Mouse (Mus musculus) gastrocnemius, postnatal 36 days (tissue): Measurements from ENCODE around the gene Ankrd55. TPM values are rescaled to one million over a fixed set of nuclear protein-coding genes. Genes with fewer than 3 reads are reported as not detected.
"Not testable (repeated sequence)": the region's sequence is repeated elsewhere in the genome, so short reads cannot be mapped to it uniquely, and the experiment has no call there.

ENCODE experiments used
- DNase-seq, 2 experiments: peaks; one replicate each; pipeline ENCODE4 v3.0.0; 2022
- intact Hi-C: fragments of 180-260 bp; cut with DNase I; formaldehyde crosslinking; loops from one replicate; pipeline ENCODE4 v1.15.1; 2025
- total RNA-seq, 2 experiments: library from RNA; stranded (reverse); gene quantifications; 2 replicates each; pipeline ENCODE4 v1.2.3; 2021

The Ankrd55 gene
- total RNA-seq, 2 experiments from 2014 or later: not detected

DNA sequence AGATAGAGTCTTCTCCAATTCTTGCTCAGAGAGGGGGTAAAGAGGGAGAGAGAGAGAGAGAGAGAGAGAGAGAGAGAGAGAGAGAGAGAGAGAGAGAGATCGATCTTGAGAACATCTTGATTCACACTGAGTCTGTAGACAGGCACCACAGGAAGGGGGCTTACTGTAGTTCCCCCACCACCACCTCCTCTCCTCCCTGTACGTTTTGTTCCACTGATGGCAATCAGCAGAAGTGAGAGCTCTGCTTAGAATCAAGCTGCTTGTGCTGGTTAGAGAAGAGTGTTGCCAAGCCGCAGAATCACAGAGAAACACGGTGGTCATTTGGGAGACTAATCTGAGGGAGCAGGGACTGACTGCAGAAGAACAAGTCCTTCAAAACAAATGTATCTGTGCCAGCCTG lies 1.7 kb downstream of the Ankrd55 start:
- intact Hi-C loops: no loop called here
- DNase-seq: no peak

DNA sequence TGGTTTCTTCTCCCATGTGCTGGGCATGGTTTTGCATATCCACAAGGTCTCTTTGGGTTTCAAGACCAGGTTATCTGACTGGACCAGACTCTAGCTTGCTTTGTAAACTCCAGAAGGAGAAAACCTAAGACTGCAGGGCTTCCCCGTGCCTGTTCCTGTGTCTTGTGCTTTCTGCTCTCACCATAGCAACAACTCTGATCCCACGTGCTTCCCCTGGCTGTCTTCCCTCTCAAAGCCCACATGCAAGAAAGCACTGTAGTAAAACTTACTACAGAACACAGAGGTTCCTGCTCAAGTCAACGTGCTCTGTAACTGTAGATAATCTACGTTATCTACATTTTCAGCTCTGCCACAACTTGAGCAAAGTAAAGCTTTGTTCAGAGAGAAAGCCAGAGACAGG lies 4.2 kb downstream of the Ankrd55 start:
- intact Hi-C loops: no loop called here
- no peak for DNase-seq

DNA sequence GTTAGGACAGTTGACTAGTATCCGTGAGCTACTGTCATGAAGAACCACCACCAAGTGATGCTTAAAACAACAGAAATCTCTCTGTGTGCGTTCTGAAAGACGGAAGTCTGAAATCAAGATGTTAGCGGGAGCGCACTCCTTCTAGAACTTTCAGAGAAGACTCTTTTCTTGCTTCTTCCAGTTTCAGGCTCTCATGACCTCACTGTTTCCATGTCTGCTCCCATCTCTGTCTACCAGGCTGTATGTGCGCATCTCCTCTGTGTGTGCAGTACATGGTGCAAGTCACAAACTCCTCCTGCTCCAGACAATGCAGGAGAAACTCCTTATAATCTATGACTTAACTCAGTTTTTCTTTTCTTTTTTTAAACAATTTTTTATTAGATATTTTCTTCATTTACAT lies 4.8 kb downstream of the Ankrd55 start:
- no peak for DNase-seq
- intact Hi-C loops: no loop called here

DNA sequence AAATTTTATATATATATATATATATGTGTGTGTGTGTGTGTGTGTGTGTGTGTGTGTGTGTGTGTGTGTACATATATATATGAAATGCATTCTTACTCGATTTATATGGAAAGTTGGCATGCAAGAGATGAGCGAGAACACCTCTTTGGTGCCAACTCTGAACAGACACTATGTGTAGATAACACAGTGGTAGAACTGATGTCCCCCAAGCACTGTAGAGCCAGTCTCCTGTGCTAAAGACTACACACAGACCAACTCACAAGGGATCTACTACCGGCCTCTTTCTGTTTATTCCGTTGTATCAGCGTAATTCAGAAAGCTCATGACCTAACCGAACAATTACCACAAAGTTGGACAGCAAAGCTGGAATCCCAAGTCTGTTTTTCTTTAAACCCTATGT lies 6.2 kb downstream of the Ankrd55 start:
- no peak for DNase-seq
- intact Hi-C loops: no loop called here

DNA sequence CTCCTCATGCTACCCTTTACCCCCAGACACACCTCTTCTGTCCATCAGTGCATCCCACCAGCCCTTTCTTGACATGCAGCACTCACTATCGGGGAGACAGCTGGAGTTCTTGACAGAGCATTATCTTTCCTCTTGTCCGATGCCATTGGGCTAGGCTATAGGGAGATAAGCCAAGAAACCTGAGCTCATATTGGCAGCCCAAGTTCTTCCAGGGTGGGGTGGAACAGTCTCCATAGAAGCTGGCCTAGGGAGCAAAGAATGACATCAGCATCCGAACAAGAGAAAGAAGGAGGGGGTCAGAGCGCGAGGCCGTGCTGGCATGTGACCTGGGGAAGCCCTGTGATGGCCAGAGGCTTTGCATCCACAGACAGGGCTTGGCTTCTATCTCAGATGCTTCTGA lies 9.5 kb downstream of the Ankrd55 start:
- intact Hi-C loops: no loop called here
- DNase-seq: peak; percentile 13 to 23

DNA sequence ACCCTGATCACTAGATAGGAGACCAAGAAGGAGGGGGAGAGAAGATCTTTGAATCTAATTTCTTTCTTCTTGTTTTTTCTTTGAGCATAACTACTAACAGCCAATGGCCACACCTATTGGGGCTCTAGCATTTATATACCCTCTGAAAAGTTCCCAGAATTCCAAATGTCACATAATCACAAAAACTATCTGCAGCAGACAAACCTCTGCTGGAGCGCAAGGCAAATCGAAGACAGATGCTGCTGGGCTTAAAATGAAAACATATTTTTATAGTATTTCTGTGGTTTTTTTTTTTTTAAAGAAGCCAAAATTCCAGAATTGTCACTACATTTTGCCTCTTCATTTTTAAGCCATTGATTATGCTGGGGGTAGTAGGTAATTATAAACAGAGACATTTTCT lies 15.2 kb downstream of the Ankrd55 start:
- DNase-seq: no peak
- intact Hi-C loops: no loop called here

DNA sequence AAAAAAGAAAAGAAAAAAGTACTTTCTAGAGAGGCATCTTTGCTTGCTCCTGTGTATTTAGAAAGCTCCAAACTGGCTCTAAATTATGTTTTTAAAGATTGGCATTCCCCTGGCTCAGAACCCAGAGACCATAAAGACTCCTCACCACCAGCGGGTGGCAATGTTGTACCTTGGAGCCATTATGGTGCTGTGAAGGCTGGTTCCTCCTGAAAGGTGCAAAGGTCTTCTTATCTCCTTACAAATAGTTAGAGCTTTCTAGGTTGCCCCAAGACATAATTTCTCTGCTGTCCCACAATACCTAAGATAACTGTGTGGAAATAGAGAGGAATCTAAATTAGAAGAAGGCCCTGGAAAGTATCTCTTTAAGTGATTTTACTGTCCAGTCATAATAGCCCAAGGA lies 20.4 kb downstream of the Ankrd55 start:
- intact Hi-C loops: loop anchor here (2.0 kb wide), 1 partner anchor 202 kb away; no protein-coding TSS in a partner anchor
- peak; percentile 31 to 40 for DNase-seq

DNA sequence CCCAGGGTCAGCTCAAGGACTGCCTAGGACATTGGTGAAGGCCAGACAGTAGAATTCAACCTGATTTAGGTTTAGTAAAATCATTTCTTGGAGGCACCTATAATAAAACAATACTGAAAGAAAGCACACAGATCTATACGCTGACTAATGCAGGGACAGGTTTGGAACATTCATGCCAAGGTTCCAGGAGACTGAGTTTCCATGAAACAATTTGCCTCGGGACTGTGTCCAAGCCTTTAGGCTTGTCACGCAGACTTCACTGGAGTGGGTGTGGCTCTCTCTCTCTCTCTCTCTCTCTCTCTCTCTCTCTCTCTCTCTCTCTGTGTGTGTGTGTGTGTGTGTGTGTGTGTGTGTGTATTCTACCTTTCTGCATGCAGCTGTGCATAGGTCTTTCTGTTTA lies 23.4 kb downstream of the Ankrd55 start:
- intact Hi-C loops: loop anchor here (10.0 kb wide), 1 partner anchor 343 kb away; the partner anchor contains the start of gene Ddx4
- not testable (repeated sequence) for DNase-seq

DNA sequence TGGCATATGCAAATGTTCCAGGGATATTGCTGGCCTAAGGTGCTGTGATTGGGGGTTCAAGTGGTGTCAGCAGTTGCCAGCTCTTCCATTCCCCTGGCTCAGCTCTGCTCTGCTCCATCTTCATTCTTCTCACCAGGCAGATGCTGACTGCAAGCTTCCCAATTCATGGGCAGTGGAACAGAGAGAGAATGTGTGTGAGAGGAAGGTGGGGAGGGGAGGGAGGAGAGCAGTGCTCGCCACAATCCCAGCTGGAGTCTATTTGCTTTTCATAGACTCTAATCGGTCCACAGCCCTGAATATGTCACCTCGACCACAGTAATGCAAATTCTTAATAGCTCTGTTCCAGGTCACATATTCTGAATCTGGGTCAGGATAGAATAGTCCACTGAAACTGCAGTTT lies 27.2 kb downstream of the Ankrd55 start:
- DNase-seq: no peak
- intact Hi-C loops: loop anchor here (10.0 kb wide), 1 partner anchor 339 kb away; the partner anchor contains the start of gene Ddx4

DNA sequence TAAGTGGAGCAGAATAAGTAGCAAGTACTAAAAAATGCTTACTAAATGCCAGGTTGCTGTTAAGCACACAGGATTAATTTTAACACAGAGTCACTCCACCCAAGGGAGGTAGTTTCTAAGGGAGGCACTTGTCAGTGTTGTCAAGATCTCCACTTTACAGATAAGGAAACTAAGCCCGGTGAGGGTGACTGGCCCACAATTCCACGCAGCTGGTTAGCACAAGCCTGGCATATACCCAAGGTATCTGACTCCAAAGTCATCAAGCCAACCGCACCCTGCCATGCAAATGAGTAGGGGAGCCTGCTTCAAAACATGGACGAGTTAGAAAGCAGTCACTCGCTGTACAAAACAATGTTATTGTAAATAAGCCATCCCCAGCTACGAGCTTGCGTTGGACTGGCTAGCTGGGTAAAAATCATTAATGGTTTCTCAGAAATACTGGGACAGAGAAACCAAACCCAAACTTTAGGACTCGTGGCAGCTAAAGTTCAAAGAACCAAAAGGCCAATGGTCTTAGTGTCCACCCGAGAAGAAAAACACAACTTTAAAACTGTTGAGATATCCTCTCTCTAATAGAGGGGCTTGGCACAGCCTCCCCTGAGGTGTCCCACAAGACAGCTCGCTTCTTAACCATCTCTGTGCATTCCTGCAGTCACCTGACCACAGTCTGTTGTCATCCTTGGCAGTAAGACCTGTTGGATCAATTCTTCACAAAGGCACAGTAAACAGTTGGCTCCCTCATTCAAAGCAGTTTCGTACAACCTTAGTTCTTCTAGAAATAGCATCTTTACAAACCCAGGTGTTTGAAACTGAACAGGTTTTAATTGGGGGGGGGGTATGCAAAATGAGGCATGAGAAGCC lies 28.6 kb downstream of the Ankrd55 start:
- intact Hi-C loops: loop anchor here (10.0 kb wide), 1 partner anchor 338 kb away; the partner anchor contains the start of gene Ddx4
- DNase-seq: no peak

DNA sequence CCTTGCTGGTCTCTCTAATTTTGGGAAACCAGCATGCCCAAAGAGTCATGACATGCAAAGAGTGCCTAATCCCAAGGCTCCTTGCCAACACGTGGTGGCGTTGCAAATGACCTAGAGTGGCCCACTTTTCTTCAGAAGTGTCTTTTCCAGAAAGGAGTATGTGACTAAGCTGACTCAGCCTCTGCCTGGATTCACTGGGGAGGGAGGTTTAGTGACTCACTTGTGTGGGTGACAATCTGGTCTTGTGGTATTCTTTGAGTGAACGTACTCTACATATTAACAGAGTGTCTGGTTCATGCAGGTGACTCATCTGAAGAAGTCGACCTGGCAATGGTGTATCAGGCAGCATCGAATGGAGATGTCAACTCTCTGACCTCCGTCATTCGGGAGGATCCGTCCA lies 29.9 kb downstream of the Ankrd55 start:
- no peak for DNase-seq
- intact Hi-C loops: loop anchor here (10.0 kb wide), 1 partner anchor 337 kb away; the partner anchor contains the start of gene Ddx4

DNA sequence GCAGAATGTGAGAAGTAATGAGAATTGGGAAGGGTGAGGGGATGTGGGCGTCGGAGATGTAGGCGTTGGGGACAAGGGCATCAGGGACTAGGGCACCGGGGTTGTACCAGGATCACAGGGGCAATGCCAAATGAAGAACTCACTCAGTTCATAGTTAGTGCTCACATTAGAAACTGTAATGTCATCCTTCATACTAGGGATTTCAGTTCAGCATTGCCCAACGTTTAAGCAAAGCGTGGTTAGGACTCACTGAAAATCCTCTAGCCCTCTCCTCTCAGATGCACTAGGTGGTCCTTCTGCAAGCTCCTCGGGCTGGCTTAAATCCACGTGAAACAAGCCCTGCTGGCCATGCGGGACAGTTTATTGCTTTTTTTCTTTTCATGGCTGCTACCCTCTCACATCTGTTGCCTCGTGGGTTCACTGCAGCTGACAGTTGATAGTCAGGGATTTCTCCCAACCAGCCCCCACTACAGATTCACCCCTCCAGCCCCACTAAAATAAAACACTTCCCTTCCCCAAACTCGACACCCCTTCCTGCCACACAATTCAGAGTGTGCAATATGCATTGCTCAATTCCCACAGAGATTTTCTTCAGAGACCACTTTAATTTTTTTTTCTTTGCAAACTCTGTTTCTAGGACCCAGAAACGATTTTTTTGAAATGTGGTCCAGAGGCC lies 35.5 kb downstream of the Ankrd55 start:
- DNase-seq: no peak
- intact Hi-C loops: no loop called here

DNA sequence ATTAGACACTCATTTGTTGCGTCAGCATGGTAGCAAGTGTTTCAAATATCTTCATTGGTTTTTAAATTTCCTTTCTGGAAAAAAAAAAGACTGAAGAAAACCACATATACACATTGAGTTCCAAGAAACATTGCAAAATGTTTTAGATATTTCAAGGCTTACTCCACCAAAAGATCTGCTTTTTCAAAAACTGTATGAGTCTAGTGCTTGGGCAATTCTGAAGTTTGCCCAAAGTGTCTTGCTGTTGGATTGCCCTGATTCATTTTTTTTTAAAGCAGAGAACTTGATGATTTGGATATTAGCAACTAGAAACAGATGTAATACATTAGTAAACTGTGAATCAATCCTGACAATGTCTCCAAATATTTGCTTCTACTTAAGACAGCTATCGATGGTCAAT lies 36.9 kb downstream of the Ankrd55 start:
- intact Hi-C loops: no loop called here
- no peak for DNase-seq

DNA sequence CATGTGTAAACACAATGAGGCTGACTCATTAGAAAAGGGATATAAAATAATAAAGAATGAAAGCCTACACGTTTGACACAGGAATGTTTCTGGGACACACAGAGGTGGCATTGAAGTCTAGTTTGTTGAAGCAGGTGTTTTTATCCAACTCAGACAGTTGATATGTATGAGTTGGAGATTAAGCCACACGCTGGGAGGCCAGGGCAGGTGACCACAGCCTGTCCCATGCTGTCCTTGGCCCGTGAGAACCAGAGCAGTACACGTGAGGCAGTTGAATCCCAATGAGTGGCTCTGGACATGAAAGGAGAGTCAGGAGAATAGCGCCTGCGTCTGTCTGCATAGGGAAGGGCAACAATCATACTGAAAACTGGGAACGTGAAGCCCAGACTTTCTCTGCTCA lies 38.2 kb downstream of the Ankrd55 start:
- intact Hi-C loops: no loop called here

DNA sequence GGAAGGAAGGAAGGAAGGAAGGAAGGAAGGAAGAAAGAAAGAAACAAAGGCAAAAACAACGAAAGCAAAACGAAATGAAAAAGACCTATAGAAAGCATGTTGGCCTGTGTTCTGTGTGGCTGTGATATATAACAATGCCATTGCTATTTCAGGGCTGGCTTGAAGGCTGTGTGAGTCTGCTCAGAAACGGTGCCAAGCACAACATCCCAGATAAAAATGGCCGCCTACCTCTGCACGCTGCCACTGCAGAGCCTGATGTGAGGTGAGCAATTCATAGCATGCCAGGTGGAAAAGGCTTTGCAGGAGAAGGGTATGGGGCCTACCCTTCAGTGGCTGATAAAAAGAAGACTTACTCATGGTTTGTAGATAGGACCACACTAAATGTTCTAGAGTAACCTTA lies 38.7 kb downstream of the Ankrd55 start:
- no peak for DNase-seq
- intact Hi-C loops: no loop called here

More for the DNA sequence above, 38.2 kb downstream of the Ankrd55 start:
- DNase-seq: no peak

DNA sequence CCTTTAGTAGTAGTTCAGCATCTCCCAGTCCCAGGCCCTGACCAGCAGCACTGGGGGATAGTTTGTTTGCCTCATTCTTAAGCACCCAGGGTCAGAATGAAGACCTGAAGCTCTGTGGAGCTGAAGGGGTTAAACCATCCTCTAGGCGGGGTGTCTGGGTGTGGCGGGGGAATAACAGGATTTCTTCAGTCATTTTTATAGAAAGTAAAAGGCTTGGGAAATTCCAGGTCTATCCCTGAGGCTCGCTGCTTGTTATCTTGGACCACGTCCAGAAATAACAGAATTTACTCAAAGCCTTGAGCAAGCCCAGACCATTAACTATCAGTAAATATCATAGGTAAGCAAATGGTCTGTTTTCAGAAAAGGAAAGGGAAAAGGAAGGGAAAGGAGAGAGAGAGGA lies 39.3 kb downstream of the Ankrd55 start:
- intact Hi-C loops: no loop called here
- DNase-seq: no peak

DNA sequence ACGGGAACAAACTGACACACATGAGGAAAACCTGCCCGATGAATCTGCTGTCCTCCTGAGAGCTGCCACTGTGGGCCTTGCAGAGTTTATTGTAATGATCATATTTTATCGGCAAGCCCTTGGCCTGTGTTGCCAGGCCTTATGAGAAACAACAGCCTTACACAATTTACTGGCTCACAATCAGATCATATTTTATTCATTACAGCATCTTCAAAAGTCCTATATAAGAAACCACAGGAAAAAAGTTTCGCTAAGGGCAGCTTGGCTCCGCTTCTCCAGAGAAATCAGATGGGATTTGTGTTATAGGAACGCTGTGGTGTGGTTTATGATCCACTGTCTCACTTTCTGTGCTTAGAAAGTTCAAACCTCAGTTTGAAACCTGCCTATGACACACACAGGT lies 42.0 kb downstream of the Ankrd55 start:
- intact Hi-C loops: no loop called here

DNA sequence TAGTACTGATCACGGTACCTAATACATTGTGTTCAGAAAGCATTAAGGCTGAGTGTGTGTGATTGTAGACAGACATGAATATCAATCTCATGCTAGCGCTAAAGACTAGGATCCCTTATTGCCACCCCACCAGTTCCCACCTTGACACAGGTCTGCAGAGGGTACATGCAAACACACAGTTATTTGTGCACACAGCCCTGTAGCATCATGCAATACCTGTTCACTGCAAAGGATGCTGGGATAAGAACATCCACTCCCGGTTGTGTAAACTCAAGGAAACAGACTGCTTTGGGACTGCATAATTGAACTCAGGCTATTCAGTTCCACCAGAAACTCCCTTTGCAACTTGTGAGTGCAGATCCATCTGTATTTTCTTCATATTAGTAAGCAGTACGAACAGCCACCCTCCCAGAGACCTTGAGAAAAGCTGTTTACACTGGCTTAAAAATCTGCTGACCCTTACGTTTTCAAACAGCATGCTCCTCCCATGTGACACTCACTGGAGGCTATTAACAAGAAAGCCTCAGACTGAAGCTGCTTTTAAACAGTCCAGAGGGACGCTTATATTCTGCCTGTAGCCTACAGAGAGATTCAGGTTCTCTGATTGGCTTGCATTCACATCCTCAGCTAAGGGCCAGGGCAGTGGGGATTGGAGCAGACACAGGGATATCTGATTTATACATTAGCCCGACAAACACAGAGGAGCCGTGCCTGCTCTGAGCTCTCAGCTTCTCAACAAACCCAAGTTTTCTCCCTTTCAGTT lies 42.8 kb downstream of the Ankrd55 start:
- intact Hi-C loops: no loop called here
- DNase-seq: no peak

More for the DNA sequence above, 42.0 kb downstream of the Ankrd55 start:
- DNase-seq: no peak

DNA sequence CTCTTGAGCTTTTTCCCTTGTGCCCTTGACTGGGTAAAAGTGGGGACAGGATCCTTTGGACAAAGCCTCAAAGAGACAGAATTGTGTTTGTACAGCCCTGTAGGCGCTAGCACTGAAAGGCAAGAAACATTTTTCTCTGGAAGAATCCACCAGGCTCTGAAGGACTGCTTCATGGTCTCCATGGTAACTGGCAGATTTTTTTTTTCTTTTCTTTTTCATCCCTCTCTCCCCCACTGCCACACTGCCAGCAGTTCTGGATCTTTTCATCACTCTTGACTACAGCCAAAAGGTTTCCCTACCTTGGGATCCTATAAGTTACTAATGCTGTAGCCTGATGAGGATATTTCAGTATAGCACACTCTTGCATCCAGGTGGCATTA lies 43.4 kb downstream of the Ankrd55 start:
- intact Hi-C loops: no loop called here
- DNase-seq: no peak

DNA sequence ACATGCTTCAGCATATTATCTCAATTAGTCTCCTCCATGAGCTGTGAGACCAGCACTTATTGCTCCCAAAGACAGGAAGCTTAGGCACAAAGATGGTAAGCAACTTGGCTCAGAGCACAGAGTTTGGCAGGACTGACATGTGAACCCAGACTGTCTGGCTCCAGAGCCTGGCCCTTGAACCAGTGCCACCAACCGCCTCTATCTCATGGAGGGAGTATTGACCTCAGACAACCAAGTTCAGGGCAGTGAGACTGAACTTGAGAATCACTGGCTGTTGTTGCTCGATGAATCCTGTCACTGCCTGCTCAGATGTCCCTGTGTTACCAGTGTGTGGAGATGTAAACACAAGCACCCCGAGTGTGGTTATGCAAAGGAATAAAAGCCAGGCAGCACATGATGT lies 47.3 kb downstream of the Ankrd55 start:
- DNase-seq: peak in 1 of 2 experiments; percentile 30
- intact Hi-C loops: no loop called here

DNA sequence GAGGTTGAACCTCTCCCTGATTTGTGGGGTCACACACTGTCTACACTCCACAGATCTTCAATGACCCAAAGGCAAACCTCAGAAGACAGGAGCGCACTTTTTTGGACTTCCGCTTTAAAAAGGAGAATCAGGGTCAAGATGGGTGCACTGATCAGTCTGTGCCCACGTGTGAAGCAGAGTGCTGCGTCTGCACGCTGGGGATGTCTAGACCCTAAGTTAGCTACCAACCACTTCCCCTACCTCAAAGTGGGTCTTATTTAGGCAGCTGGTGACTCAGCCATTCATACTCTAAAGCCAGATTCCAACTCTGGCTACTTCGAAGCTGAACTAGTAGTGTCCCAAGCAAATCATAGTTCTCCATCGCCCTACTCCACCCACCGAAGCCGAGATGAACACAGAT lies 48.9 kb downstream of the Ankrd55 start:
- DNase-seq: no peak
- intact Hi-C loops: no loop called here
